Mouse (Mus musculus) testis, adult 2 months (tissue): ENCODE data around the gene Ankfn1.

ENCODE experiments used
- CTCF ChIP-seq: fragments of 200-500 bp; IDR thresholded peaks from 2 replicates; pipeline ENCODE4 v1.5.1; 2012; ENCODE audit warnings: low read depth, mild to moderate bottlenecking, inconsistent platforms, low read length, moderate library complexity; ENCODE audit not compliant: control insufficient read depth, insufficient read depth, insufficient replicate concordance
- POLR2A ChIP-seq: fragments of 200-500 bp; IDR thresholded peaks from 2 replicates; pipeline ENCODE4 v1.6.1; 2012; ENCODE audit warnings: low read depth, mild to moderate bottlenecking, inconsistent platforms, low read length, moderate library complexity; ENCODE audit not compliant: control insufficient read depth

DNA sequence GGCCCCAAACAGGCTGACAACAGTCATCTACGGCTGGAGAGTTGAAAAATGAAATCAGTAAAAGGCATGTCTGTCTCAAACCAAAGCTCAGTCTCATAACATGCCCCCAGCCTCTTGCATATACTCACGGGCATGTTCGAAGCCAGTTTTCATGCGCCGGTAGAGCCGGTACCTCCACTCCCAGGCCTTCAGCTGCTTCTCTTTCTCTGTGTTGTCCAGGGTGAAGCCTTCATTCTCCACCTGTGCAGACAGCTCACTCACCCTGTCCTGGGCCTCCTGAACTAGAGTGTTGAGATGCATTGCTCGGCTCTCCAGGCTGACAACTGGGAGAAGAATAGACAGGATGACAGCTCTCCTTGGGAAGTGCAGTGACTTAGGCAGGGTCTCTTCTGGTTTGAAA, 272.4 kb downstream of the Ankfn1 start:
- TF ChIP-seq CTCF: no peak
- no peak for TF ChIP-seq POLR2A
